Mouse (Mus musculus) testis, adult 2 months (tissue): ENCODE measurements around the gene Ly6g5c.

Experiments used
- CTCF ChIP-seq: fragments of 200-500 bp; IDR thresholded peaks from 2 replicates; pipeline ENCODE4 v1.5.1; 2012; ENCODE audit warnings: low read depth, mild to moderate bottlenecking, inconsistent platforms, low read length, moderate library complexity; ENCODE audit not compliant: control insufficient read depth, insufficient read depth, insufficient replicate concordance
- POLR2A ChIP-seq: fragments of 200-500 bp; IDR thresholded peaks from 2 replicates; pipeline ENCODE4 v1.6.1; 2012; ENCODE audit warnings: low read depth, mild to moderate bottlenecking, inconsistent platforms, low read length, moderate library complexity; ENCODE audit not compliant: control insufficient read depth

DNA sequence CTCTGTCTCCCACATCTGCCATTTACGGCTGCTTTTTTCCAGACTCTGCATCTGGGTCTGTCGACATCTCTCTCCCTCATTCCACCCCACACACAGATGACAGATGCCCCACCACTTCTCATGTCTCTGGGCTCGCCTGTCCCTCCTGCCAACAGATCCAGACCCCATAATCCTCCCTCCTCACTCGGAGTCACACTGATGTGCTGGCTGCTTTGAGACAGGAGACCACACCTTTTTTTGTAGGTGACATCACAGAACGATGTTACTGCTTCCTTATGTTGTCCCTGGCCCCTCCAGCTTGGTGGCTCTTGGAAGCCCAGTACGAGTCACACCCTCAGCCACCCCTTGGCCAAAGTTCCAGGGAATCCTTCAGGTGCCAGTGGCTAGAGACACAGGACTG is 27.8 kb upstream of the Ly6g5c start:
- TF ChIP-seq CTCF (no peak), POLR2A (no peak)
